Mouse (Mus musculus) forebrain, embryonic 16.5 days (tissue): ENCODE results near the gene Cyp27a1. TPM values are rescaled to one million over a fixed set of nuclear protein-coding genes. Genes with fewer than 3 reads are reported as not detected.

Experiments used
- ATAC-seq: fragments of 200-750 bp; cut with Nextera tagmentation; 2 replicates; pipeline ENCODE4 v1.8.0; 2017; ENCODE audit warnings: mild to moderate bottlenecking, moderate library complexity
- H3K27ac ChIP-seq: fragments of 300-500 bp; sonication (generic); 2 replicates; pipeline ENCODE4 v1.5.1; 2014; ENCODE audit warnings: low read length, control low read depth
- H3K27me3 ChIP-seq: fragments of 300-500 bp; sonication (generic); replicated peaks from 2 replicates; pipeline ENCODE4 v1.6.1; 2014; ENCODE audit warnings: low read length; ENCODE audit not compliant: control insufficient read depth, insufficient read depth
- H3K36me3 ChIP-seq: fragments of 300-500 bp; sonication (generic); 2 replicates; pipeline ENCODE4 v1.6.1; 2014; ENCODE audit not compliant: control insufficient read depth, insufficient read depth
- H3K4me1 ChIP-seq: fragments of 300-500 bp; sonication (generic); replicated peaks from 2 replicates; pipeline ENCODE4 v1.6.1; 2014; ENCODE audit warnings: low read length; ENCODE audit not compliant: control insufficient read depth, insufficient read depth
- H3K4me2 ChIP-seq: fragments of 300-500 bp; sonication (generic); 2 replicates; pipeline ENCODE4 v1.6.1; 2014; ENCODE audit warnings: mild to moderate bottlenecking, low read length, control low read depth
- H3K4me3 ChIP-seq: fragments of 300-500 bp; sonication (generic); replicated peaks from 2 replicates; pipeline ENCODE4 v1.5.1; 2014; ENCODE audit warnings: mild to moderate bottlenecking, low read length, control low read depth
- H3K9ac ChIP-seq: fragments of 300-500 bp; sonication (generic); replicated peaks from 2 replicates; pipeline ENCODE4 v1.6.1; 2014; ENCODE audit warnings: low read depth, low read length, control low read depth
- H3K9me3 ChIP-seq: fragments of 300-500 bp; sonication (generic); 2 replicates; pipeline ENCODE4 v1.6.1; 2016; ENCODE audit warnings: low read length; ENCODE audit not compliant: control insufficient read depth
- WGBS: fragments of 180-500 bp; shearing (Covaris S2); extraction: QIAGEN DNeasy Blood & Tissue Kit; methylation state at CpG from one replicate; pipeline ENCODE4 v1.1.7; 2014; 5-methylcytosine and 5-hydroxymethylcytosine counted together
- polyA plus RNA-seq: library from polyadenylated mRNA; unstranded; fragments of >200 nt; fragmentation: Nextera tagmentation; extraction: Ambion mirVana; gene quantifications from 2 replicates; pipeline ENCODE4 v1.2.1, GENCODE M21; 2015

Gene Cyp27a1
- polyA plus RNA-seq, 1 experiment from 2014 or later = 0.94 TPM

GRCm38 (mm10) chr1:74697416-74697815 is 16.0 kb upstream of the Cyp27a1 start:
- no peaks in the 10 kb centered on the region for H3K27me3 ChIP-seq
- H3K4me2 ChIP-seq = no peak overlapping the region
- no peaks in the 10 kb centered on the region for H3K4me1 ChIP-seq
- no peak overlapping the region for H3K27ac ChIP-seq
- ATAC-seq = no peak
- no peak overlapping the region for H3K9ac ChIP-seq
- WGBS = 95% methylated on average over 6 of the region's 6 CpGs
- H3K4me3 ChIP-seq = no peak overlapping the region
- H3K36me3 ChIP-seq = peaks cover 27% of the 10 kb centered on the region
- H3K9me3 ChIP-seq = no peaks in the 10 kb centered on the region

- Histone ChIP-seq H3K36me3 (peaks cover 25% of the 10 kb centered on the region), H3K27ac (no peak overlapping the region), H3K4me1 (no peaks in the 10 kb centered on the region), H3K9me3 (no peaks in the 10 kb centered on the region), H3K9ac (no peak overlapping the region), H3K4me2 (no peak overlapping the region), H3K4me3 (no peak overlapping the region), H3K27me3 (no peaks in the 10 kb centered on the region)
- 100% methylated on average over 1 of the region's 1 CpGs for WGBS
- ATAC-seq = no peak
Observed at GRCm38 (mm10) chr1:74698353-74698752, 15.0 kb upstream of the Cyp27a1 start.

- Histone ChIP-seq H3K4me1 (no peaks in the 10 kb centered on the region), H3K27me3 (no peaks in the 10 kb centered on the region), H3K4me2 (no peak overlapping the region), H3K9ac (no peak overlapping the region), H3K27ac (no peak overlapping the region), H3K4me3 (no peak overlapping the region), H3K36me3 (peaks cover 25% of the 10 kb centered on the region), H3K9me3 (no peaks in the 10 kb centered on the region)
- WGBS = 92% methylated on average over 1 of the region's 1 CpGs
- ATAC-seq = no peak
Observed at GRCm38 (mm10) chr1:74698791-74699190, 14.6 kb upstream of the Cyp27a1 start.

- Histone ChIP-seq H3K27ac (no peak overlapping the region), H3K36me3 (peaks cover 16% of the 10 kb centered on the region), H3K27me3 (no peaks in the 10 kb centered on the region), H3K4me3 (no peak overlapping the region), H3K9me3 (no peaks in the 10 kb centered on the region), H3K9ac (no peak overlapping the region), H3K4me2 (no peak overlapping the region), H3K4me1 (no peaks in the 10 kb centered on the region)
- ATAC-seq = no peak
- whole genome bisulfite sequencing = 93% methylated on average over 6 of the region's 6 CpGs
Observed at GRCm38 (mm10) chr1:74702142-74702553, 11.2 kb upstream of the Cyp27a1 start.

- no peak for ATAC-seq
- 71% methylated on average over 3 of the region's 3 CpGs for WGBS
- H3K36me3 ChIP-seq = no peaks in the 10 kb centered on the region
Observed at GRCm38 (mm10) chr1:74704156-74704555, 9.2 kb upstream of the Cyp27a1 start.

GRCm38 (mm10) chr1:74705016-74705415 is 8.4 kb upstream of the Cyp27a1 start:
- Histone ChIP-seq H3K27ac (no peak overlapping the region), H3K9ac (no peak overlapping the region), H3K36me3 (no peaks in the 10 kb centered on the region), H3K4me3 (no peak overlapping the region), H3K27me3 (no peaks in the 10 kb centered on the region), H3K4me2 (no peak overlapping the region), H3K9me3 (no peaks in the 10 kb centered on the region), H3K4me1 (no peaks in the 10 kb centered on the region)
- no peak for ATAC-seq
- 90% methylated on average over 5 of the region's 5 CpGs for WGBS

More at GRCm38 (mm10) chr1:74704156-74704555, 9.2 kb upstream of the Cyp27a1 start:
- H3K4me1 ChIP-seq = no peaks in the 10 kb centered on the region
- no peak overlapping the region for H3K4me3 ChIP-seq
- H3K27me3 ChIP-seq = no peaks in the 10 kb centered on the region
- no peak overlapping the region for H3K4me2 ChIP-seq
- H3K9ac ChIP-seq = no peak overlapping the region
- no peaks in the 10 kb centered on the region for H3K9me3 ChIP-seq
- no peak overlapping the region for H3K27ac ChIP-seq

GRCm38 (mm10) chr1:74709566-74709965 is 3.8 kb upstream of the Cyp27a1 start:
- peaks cover 4% of the 10 kb centered on the region; the same call in 1 of the 2 replicates for H3K27me3 ChIP-seq
- no peak overlapping the region for H3K27ac ChIP-seq
- no peak for ATAC-seq
- H3K36me3 ChIP-seq = no peaks in the 10 kb centered on the region
- peaks cover 9% of the 10 kb centered on the region for H3K4me1 ChIP-seq
- H3K9ac ChIP-seq = no peak overlapping the region
- H3K9me3 ChIP-seq = no peaks in the 10 kb centered on the region
- no peak overlapping the region for H3K4me3 ChIP-seq
- 49% methylated on average over 6 of the region's 6 CpGs for WGBS
- no peak overlapping the region for H3K4me2 ChIP-seq

GRCm38 (mm10) chr1:74712046-74712445 is 1.3 kb upstream of the Cyp27a1 start:
- H3K9ac ChIP-seq = no peak overlapping the region
- H3K4me1 ChIP-seq = peaks cover 9% of the 10 kb centered on the region
- 86% methylated on average over 4 of the region's 4 CpGs for WGBS
- ATAC-seq = no peak
- no peak overlapping the region for H3K4me3 ChIP-seq
- peaks cover 4% of the 10 kb centered on the region for H3K27me3 ChIP-seq
- H3K36me3 ChIP-seq = no peaks in the 10 kb centered on the region
- H3K9me3 ChIP-seq = no peaks in the 10 kb centered on the region
- H3K27ac ChIP-seq = no peak overlapping the region
- no peak overlapping the region for H3K4me2 ChIP-seq

- peaks cover 9% of the 10 kb centered on the region for H3K4me1 ChIP-seq
- ATAC-seq = no peak
- H3K27me3 ChIP-seq = peaks cover 4% of the 10 kb centered on the region
- no peaks in the 10 kb centered on the region for H3K9me3 ChIP-seq
- no peaks in the 10 kb centered on the region for H3K36me3 ChIP-seq
- 36% methylated on average over 5 of the region's 5 CpGs for WGBS
- no peak overlapping the region for H3K27ac ChIP-seq
- no peak overlapping the region for H3K4me3 ChIP-seq
- H3K4me2 ChIP-seq = peak overlapping the region; percentile 69
- no peak overlapping the region for H3K9ac ChIP-seq
Observed at GRCm38 (mm10) chr1:74712461-74713098, 794 bp upstream of the Cyp27a1 start.
